Mouse (Mus musculus): ENCODE results near the gene Slfn1.

- TF ChIP-seq CTCF (IDR thresholded peaks at IDR 0.05; ENCODE audit: borderline replicate concordance, control insufficient read depth, extremely low read depth, insufficient read depth, low read length, poor library complexity) (no peak), POLR2A (IDR thresholded peaks at IDR 0.05; ENCODE audit: control insufficient read depth, extremely low read depth, insufficient read depth, low read length, poor library complexity) (no peak)
Measured at GRCm38 (mm10) chr11:83079487-83080199, 37.0 kb upstream of the Slfn1 start.

Data from thymus, adult 2 months (tissue).